Mouse (Mus musculus) cerebral cortex, adult 2 months (tissue): ENCODE results near the gene Gm20388.

Source experiments
- WGBS: fragments of 180-500 bp; shearing (Covaris S2); methylation state at CpG from one replicate; pipeline ENCODE4 v1.1.7; 2018; 5-methylcytosine and 5-hydroxymethylcytosine counted together

The Gm20388 gene

DNA sequence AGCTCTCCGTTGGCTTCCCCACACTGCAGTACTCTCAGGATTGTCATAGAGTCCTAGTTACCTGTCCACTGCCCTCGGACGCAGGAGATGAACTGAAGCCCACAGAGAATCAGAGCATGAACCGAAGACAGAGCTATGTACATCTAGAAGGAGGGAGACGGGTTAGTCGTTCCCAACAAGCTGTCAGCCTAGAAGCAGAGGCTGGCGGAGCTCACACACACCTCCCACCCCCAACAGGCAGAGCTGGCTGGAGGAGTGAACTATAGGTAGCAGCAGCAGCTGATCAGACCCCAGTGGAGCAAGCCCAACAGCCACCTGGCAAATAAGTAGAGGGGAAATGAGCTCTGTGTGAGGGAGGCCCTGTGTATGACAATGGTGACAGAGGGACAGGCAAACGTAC is 174.1 kb downstream of the Gm20388 start:
- 63% methylated on average over 8 of the region's 8 CpGs for WGBS

DNA sequence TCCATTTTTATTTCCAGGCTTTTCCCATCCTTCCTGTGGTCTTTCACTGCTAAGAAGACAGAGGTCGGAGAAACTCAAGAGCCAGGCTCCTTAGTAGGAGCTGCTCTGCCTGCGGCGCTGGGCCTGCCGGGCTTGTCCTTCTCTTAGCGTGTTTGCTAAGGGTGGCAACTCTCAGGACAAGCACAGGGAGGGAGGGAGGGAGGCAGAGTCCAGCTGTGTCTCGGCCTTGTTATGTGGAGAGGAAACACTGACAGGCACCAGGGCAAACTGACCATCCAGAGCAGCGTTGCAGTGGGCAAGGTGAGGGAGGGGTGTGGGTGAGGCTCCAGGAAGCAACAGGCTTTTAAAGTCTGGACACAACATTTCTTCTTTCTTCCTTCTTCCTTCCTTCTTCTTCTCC is 178.9 kb downstream of the Gm20388 start:
- 80% methylated on average over 7 of the region's 7 CpGs for WGBS

DNA sequence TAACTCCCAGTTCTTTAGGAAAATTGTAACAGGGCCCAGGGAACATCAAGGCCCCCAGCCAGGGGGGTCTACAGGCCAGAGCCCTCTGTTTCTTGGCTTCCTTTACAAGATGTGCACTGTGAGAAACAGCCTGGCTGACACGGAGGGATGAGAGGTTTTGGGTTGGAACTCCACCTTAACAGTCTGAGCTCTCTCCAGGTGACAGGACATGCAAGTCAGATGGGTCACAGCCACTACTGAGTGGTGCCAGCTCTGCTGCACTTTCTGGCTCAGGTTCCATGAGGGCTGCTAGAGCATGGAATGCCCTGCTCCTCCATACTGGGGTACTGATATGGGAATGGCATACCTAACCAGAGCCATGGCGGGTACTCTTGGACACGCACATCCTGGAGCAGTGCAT is 180.4 kb downstream of the Gm20388 start:
- WGBS, result 95% methylated on average over 3 of the region's 3 CpGs

DNA sequence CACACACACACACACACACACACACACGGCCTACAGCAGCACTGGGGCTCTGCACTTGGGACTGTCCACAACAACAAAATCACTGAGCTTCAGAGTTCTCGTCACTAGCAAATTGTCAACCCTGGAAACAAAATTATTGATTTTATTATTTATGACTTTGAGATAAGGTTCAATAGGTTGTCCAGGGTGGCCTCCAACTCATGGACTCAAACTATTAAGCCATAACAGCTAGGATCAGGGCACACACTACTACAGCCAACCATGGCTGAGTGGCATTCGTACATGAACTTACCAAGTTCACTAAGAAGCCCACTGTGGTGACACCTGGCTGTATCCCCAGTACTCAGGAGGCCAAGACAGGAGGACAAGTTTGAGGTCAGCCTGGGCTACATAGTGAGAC is 182.5 kb downstream of the Gm20388 start:
- 98% methylated on average over 3 of the region's 3 CpGs for WGBS

DNA sequence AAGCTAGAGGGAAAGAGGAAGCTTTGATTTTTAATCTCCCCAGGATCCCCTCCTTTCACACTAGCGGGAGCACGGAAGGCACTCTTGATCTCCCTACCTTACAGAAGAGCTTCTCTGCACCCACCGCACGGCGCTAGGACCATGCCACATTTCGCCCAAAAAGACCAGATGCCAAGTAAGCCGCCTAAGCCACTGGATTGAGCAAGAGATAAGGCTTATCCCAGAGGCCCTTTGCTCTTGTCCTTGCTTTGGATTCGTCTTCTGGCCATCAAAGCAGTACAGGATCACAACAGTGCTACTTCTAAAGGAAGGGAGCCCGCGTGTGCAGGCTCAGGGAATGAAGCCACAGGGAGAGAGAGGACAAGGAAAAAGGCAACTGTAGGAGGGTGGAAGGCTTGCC is 184.2 kb downstream of the Gm20388 start:
- 73% methylated on average over 10 of the region's 10 CpGs for WGBS

DNA sequence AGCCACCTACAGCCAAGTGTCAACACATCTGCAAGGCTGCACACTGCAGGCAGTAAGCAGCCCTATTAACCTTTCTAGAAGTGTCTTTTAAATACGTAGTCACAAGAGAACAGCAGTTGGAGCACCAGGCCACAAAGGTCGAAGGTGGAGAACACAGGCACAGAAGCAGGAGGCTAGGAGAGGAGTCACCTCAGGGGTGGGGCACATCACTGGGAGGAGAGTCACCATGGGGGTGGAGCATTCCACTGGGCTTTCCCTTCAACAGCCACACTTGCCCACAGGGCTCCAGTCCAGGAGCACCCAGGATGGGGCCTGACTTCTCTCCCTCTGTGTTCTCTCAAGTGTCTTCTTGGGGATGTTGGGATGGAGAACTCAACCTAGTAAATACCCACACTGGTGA is 185.8 kb downstream of the Gm20388 start:
- 77% methylated on average over 2 of the region's 2 CpGs for WGBS

DNA sequence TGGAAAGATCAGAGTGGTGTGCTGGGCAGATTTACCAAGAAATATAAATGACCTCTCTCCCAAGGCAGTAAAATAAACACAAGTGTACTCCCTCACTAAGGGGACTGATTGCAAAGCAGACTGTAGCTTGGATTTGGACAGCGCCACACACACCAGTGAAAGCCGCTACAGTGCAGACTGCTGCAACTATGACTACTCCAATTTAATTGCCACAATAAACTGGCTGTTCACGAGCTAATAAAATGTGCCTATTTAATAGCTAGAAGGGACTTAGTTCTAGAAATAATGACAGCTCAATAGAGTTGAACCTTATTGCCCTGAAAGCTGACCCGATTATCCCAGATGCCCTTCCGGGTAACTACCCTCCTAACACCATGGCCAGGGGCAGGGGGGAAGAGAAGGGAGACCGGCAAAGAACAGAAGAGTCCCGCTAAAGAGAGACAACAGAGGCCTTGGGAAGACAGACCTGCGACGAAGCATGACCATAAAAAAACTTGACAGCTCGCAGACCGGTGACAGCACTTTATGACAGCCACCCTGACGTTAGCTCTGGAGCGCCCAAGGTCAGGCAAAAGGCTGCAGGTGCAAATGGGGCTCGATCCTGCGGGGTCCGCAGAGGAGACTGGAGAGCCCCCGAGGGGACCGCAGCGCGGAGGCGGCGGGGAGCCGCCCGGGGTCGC is 189.9 kb downstream of the Gm20388 start:
- WGBS, result 3% methylated on average over 14 of the region's 25 CpGs

DNA sequence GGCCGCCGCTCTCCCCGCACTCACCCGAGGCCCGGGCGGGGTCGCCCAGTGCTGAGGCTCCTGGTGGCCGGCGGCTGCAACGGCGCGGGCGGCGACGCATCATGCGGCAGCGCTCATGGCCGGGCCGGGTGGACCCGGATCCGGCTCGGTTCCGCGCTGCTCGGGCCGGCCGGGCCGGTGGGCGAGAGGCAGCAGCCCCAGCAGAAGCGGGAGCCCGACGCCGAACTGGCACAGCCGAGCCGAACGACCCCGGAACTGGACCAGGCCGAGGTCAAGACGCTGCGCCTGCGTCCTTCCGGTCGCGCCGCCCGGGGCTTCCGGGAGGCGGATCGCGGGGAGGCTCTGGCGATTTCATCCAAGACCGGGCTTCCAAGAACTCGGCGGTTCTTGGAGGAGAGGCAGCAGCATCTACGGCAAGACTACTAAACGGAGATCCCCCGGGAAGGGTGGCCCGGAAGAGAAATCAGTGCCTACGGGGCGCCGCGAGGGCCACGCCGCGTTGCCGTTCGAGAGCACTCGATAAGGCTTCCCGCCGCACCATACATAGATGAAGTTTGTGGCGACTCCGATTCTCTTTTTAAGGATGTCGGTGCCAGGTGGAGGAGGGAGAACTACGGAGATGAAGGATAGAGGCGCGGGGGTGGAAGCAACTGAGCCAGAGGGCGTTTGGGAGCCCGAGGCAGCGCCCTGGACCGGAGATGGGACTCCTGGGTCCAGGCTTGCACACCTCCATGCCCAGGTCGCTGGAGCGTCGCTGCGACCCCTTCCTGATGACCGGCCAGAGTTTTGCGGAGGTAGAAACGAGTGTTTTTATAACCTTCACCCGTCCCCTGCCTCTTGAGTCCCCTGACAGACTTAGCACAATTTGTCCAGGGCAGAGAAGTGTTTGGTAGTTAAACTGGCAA is 190.7 kb downstream of the Gm20388 start, which contains the start of gene Zdhhc7:
Gene Zdhhc7, minus strand, starts transcription at position 415 of the 905 bp plus-strand sequence.
- WGBS, result under 1% methylated on average over 86 of the region's 88 CpGs

DNA sequence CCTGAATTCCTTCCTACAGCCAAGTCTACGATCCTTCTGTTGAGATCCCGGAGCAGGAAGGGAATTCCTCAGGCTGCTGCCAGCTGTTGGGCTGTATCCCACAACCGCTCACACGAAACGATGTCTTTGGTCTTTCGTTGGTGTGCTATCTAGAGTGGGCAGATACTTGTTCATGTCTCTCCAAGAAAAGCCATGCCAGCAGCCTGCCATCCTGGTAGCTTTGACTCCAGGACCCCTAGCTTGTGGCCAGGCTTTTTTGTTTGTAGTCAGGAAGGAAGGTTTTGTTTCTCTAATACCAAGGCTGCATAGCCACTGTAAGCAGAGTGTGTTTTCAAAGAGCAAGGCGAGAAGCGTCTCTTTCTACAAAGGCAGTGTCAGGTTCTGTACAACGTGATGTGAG is 193.3 kb downstream of the Gm20388 start:
- 64% methylated on average over 9 of the region's 9 CpGs for WGBS

DNA sequence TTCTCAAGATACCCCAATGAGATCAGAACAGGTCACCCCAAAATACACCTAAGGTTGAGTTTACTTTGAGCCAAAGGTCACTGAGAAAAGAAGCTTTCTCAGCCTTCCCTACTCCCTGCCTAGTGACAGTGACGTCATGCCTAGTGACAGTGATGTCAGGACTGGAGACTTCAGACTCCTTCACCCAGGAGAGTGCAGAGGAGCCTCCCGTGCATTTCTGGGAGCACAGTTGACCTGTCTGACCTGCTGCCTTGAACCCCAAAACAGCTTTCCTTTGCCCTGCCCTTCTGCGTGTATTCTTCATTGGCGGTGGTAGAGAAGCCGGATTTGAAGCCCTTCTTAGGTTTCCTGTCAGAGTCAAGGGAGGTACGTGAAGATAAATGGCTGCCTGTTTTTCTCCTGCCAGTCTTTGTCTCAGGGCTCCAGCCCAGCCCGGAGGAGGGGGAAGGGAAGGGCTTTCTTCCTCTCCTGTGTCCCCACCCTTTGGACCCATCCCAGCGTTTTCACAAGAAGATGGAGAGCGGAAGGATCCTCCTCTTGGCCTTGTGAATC is 194.2 kb downstream of the Gm20388 start:
- WGBS, result 70% methylated on average over 9 of the region's 9 CpGs

DNA sequence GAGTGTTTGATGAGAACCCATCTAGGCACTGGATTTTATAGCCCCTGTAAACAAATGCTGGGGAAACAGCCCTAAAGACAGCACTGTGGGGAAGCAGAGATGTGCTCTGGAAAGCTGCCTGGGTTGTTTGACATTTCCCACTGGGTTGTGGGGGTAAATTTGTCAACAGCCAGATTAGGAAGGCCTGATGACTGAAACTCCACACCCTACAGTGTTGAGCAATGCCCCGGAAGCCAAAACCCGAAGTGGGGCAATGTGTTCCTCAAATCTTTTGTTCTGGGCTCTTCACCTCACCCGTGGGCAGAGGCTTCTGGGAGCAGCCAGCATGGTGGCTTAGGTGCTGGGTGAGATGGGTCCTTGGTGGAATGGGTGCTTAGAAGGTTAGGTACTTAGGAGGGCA is 198.5 kb downstream of the Gm20388 start:
- WGBS, result 68% methylated on average over 3 of the region's 3 CpGs

DNA sequence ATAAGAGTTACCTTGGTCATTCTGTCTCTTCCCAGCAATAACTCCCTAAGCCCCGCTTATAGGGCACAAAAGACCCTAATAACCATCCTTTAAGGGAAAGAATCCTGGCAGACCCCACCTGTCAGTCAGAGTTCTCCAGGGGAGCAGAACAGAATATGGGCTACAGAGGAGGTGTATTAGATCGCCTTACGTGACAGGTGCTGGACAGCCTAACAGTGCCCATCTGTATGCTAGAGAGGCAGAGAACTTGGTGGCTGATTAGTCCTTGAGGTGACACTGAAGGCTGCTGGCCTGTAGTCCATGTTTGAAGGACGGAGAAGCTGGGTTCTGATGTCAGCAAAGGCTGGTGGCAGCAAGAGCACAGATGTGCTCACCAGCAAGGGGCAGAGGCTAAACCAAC is 200.3 kb downstream of the Gm20388 start:
- 92% methylated on average over 4 of the region's 4 CpGs for WGBS

DNA sequence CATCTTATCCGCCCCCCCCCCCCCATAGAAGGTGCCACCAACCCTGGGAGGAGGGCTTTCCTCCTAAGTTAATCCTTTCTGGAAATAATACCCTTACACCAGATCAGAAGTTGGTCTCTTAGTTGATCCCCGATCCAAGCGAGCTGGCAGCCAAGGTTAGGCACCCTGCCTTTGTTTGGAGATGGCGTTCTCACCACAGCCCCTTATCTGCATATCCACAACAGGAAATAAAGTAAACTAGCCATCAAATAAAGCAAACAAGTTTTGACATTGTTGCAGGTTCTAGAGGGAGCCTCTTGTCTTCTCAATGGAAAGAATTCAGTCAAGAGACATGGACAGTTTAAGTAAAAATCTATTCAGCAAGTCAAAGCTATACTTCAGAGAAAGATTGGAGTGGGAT is 200.7 kb downstream of the Gm20388 start:
- 81% methylated on average over 4 of the region's 4 CpGs for WGBS

DNA sequence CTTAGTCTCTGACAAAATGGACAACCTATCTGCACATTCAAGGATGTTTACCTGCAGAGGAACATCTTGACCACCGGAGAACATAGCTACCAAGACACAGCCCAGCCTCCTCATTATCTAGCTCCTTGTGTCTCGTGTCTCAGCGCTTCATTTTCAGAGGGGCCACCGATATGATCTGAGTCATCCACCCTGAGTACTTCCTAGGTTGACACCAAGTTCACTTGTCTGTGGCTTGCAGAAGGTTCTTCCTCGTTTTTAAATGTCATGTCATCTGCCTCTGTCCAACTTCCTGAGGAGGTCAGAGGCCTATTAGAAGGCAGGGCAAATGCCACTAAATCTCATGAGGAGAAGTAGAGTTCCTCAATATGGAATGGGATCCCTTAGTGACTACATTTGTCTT is 201.9 kb downstream of the Gm20388 start:
- WGBS, result 84% methylated on average over 5 of the region's 5 CpGs

DNA sequence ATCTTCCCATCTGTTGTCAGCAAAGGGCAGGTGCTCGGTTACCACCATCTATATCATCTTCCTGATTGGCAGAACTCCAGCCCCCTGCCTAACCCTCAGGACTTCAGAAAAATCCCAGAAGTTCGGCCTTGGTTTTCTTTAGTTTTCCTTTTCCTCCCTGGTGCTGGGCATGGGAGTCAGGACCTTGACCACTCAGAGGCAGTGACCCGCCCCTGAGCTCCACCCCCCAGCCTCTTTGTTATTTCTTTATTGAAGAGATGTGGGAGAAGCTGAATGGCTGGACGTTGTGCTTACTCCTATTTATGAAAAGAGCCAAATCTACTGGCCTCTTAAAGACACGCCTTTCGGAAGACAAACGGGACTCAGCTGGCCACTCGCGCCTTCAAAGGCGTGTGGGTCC is 202.7 kb downstream of the Gm20388 start:
- 5% methylated on average over 10 of the region's 10 CpGs for WGBS

DNA sequence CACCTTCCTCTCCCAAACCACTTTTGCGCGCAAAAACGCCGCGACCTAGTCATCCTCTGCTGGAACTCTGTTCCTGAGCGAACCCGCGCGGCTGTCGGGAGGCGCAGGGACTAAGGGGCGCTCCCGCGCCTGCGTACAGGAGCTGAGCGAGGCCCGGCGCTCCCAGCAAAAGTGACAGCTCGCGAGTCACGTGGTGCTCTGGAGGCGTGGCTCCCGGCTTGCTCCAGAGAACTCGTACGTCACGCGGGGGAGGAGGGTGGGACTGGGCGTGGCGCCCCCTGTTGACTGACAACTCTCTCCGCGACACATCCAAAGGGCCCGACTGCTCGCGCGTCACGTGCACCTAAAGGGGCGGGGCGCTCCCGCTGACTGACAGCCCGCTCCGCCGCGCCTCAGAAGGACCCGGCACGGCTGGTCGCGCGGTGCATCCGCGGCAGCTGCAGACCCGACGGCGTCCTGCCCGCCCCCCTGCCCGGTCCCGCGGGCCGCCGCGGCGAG is 203.2 kb downstream of the Gm20388 start, which contains the start of gene 6430548M08Rik:
Gene 6430548M08Rik, plus strand, starts transcription at position 395 of the 498 bp plus-strand sequence.
- under 1% methylated on average over 61 of the region's 61 CpGs for WGBS

DNA sequence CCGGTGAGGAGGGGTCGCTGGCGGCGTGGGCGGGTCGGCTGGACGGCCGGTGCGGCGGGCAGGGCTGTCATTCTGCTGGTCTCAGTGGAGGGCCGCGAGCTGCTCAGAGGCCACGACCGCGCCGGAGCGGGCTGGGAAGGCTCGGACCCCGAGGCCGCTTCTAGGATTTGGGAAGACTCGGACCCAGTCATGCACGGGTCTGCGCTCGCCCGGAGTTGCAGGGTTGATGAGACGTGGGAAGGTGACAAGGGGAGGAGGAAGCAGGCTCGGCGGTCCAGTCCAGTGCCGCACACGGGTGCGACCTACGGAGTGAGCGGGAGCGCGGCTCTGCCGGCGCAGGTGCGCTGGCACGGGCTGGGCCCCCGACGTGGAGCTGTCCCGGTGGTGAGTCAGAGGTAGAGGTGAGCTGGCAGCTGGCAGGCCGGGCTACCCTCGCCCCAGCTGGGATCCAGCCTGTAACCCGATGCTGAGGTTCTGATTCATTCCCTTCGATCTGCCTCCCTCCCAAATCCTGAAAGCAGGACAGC is 203.7 kb downstream of the Gm20388 start:
- under 1% methylated on average over 46 of the region's 46 CpGs for WGBS

DNA sequence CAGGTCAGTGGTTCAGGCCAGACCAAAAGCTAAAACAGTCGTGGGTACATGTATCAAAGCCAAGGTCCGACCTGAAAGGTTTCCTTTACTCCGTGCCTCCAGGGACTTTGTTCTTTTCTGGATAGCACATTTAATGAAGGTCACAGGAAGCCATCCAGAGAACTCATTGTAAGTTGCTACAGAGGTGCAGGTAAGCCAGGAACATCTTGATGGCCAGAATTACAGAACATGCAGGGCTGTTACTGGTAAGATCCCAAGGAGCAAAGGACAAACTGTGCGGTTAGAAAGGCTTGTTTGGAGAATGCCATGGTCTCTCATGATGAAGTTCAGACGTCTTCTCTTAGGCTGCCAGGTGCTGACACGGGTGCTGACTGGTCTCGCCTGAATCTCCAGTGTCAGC is 206.0 kb downstream of the Gm20388 start:
- WGBS, result 82% methylated on average over 7 of the region's 7 CpGs

DNA sequence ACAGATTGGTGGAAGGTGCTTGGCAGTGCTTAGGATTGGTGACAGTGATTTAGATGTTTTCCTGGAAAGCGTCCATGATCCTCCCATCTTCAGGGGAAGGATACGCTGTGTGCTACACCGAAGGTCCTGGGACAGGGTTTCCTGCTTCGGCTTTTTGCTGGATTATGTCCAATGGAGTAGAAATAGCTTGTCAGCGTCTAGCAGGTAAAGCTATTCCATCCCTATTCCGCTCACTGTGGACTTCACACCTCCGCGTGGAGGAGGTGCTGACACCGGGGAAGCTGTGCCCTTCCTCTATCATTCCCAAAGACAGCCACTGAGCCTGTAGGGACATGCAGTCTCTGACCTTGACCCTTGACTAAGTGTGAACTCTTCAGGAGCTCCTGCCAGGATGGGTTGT is 207.5 kb downstream of the Gm20388 start:
- WGBS, result 78% methylated on average over 9 of the region's 9 CpGs

DNA sequence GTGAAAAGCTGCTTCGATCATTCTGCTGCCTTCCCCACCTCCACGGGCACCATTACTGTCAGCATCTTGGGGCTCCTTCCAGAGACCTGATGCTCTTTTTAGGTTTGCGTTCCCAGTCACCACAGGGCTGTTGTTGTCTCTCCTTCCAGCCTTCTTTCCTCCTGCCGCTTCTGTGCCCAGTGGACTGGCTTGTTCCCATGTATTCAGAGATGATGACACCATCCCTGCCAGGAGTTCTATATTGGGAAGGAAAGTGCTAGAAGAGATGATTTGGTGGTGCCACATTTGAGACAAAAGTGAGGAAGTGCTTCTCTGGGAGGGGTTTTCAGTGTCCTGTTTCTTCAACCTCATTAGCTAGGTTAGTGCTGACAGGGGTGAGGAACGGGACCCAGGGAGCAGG is 208.2 kb downstream of the Gm20388 start:
- 42% methylated on average over 5 of the region's 5 CpGs for WGBS

DNA sequence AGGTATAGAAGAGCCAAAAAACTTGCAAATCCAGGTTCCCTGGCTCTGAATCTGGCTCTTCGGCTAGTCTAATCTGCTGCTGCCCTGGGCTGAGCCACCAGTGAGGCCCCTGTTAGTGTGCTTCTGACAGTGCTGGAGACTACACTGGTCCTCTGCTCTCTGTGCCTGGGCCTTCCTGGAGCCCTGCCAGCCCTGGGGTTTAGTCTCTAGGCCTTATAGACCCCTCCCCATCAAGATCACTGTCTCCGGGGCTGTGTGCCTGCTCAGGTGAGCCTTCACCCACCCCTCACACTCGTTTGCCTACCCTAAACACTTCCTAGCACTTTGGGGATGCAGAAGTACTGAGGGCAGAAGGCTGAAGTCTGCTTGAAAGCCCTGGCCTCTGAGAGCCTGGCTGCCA is 208.8 kb downstream of the Gm20388 start:
- 60% methylated on average over 3 of the region's 3 CpGs for WGBS

DNA sequence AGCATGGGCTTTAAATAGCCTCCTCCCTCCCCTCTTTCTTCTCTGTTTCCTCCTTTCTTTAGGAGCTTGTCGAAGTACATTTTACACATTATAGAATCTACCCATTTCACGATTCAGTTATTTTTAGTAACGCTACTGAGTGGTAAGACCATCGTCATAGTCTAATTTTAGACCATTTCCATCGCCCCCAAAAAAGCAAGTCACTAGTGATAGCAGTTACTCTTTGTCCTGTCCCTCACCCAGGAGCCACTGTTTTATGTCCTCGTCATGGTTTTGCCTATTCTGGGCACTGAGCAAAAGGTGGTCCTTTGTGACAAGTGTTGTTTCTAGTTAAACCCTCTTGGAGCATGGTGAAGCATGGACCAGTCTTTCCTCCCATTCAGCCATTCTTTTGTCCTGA is 209.3 kb downstream of the Gm20388 start:
- 42% methylated on average over 6 of the region's 6 CpGs for WGBS
